Comparison of ENCODE assay signal across 9 mouse cellular contexts in the genomic region with DNA sequence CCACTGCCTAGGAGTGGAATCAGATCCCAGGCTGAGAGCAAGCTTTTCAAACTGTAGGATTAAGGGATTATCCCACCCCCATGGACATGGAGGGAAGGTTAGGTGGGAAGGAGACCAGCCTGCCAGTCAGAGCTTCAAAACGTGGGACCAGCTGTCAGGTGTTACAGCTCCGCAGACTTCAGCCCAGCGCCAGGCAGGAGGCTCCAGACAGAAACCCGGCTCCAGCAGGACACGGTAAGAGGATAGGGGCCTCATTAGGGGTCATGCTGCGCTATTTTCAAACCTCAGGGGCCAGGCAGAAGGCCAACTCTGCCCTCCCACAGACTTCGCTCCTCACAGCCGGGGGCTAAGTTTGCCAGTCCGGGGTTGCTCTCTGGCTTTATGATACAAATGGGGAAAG. TPM values are rescaled to one million over a fixed set of nuclear protein-coding genes. Genes with fewer than 3 reads are reported as not detected.
DNase-seq lines count a peak whose midpoint lies in the region; ATAC-seq lines count a peak whose summit lies in the region.
"Had no signal": no experiment of that assay in that cellular context is flagged by ENCODE, and none has a peak within 500 bp of the region (broad histone marks: within the 10 kb centered on the region; RNA-seq: fewer than 3 reads in every experiment).

No protein-coding gene starts in this region.

- no peak overlapping the region for H3K4me3 ChIP-seq in heart, embryonic 15.5 days
- no peak overlapping the region for H3K4me3 ChIP-seq in embryonic facial prominence, embryonic 12.5 days
- no peak overlapping the region for H3K4me3 ChIP-seq in hindbrain, embryonic 12.5 days
- H3K4me3 ChIP-seq in midbrain, embryonic 16.5 days (ENCODE audit: low read depth, low read length): no peak overlapping the region

- H3K9ac ChIP-seq in heart, embryonic 15.5 days: 0 out of 2 replicates have a peak overlapping the region, but pooled peaks have one; percentile 22
- no peak overlapping the region for H3K9ac ChIP-seq in embryonic facial prominence, embryonic 12.5 days
- no peak overlapping the region for H3K9ac ChIP-seq in hindbrain, embryonic 12.5 days
- H3K9ac ChIP-seq in midbrain, embryonic 16.5 days (ENCODE audit: low read depth, low read length): 0 out of 2 replicates have a peak overlapping the region, but pooled peaks have one; percentile 7

- ATAC-seq in heart, embryonic 15.5 days (replicated peaks; ENCODE audit: insufficient number of reproducible peaks, insufficient read depth, low FRiP score, low read depth): no peak; the same call in 1 of the 2 replicates
- ATAC-seq in embryonic facial prominence, embryonic 12.5 days (ENCODE audit: insufficient number of reproducible peaks, insufficient read depth, low FRiP score, low TSS enrichment): peak; percentile 24; the same call in 1 of the 2 replicates
- ATAC-seq in hindbrain, embryonic 12.5 days (ENCODE audit: low FRiP score): no peak
- no peak for ATAC-seq in midbrain, embryonic 16.5 days
- no peak for ATAC-seq in inflammation-experienced regulatory T-cells, adult 6 months

- peak overlapping the region; percentile 20 for H3K27ac ChIP-seq in heart, embryonic 15.5 days
- H3K27ac ChIP-seq in embryonic facial prominence, embryonic 12.5 days: no peak overlapping the region
- H3K27ac ChIP-seq in hindbrain, embryonic 12.5 days: peak overlapping the region; percentile 40; the same call in 1 of the 2 replicates
- H3K27ac ChIP-seq in midbrain, embryonic 16.5 days (ENCODE audit: low read length): no peak overlapping the region

- no peaks in the 10 kb centered on the region for H3K9me3 ChIP-seq in heart, embryonic 15.5 days (replicated peaks)
- no peaks in the 10 kb centered on the region for H3K9me3 ChIP-seq in embryonic facial prominence, embryonic 12.5 days
- H3K9me3 ChIP-seq in hindbrain, embryonic 12.5 days (replicated peaks): no peaks in the 10 kb centered on the region
- H3K9me3 ChIP-seq in midbrain, embryonic 16.5 days (replicated peaks; ENCODE audit: control insufficient read depth, low read length, poor library complexity, severe bottlenecking): no peaks in the 10 kb centered on the region

- no peaks in the 10 kb centered on the region for H3K36me3 ChIP-seq in heart, embryonic 15.5 days
- peaks cover 6% of the 10 kb centered on the region for H3K36me3 ChIP-seq in embryonic facial prominence, embryonic 12.5 days
- no peaks in the 10 kb centered on the region for H3K36me3 ChIP-seq in hindbrain, embryonic 12.5 days
- H3K36me3 ChIP-seq in midbrain, embryonic 16.5 days (ENCODE audit: control insufficient read depth, insufficient read depth, low read length): no peaks in the 10 kb centered on the region

- H3K4me2 ChIP-seq in heart, embryonic 15.5 days: peak overlapping the region; percentile 50
- no peak overlapping the region for H3K4me2 ChIP-seq in embryonic facial prominence, embryonic 12.5 days (replicated peaks)
- H3K4me2 ChIP-seq in hindbrain, embryonic 12.5 days (replicated peaks): no peak overlapping the region
- H3K4me2 ChIP-seq in midbrain, embryonic 16.5 days (ENCODE audit: low read length): no peak overlapping the region

- H3K27me3 ChIP-seq in heart, embryonic 15.5 days: peaks cover 11% of the 10 kb centered on the region; the same call in 1 of the 2 replicates
- H3K27me3 ChIP-seq in embryonic facial prominence, embryonic 12.5 days: 0 out of 2 replicates have a peak, but pooled peaks cover 4% of the 10 kb centered on the region
- H3K27me3 ChIP-seq in hindbrain, embryonic 12.5 days: no peaks in the 10 kb centered on the region
- no peaks in the 10 kb centered on the region for H3K27me3 ChIP-seq in midbrain, embryonic 16.5 days (ENCODE audit: control insufficient read depth, insufficient read depth, low read depth, low read length)

- DNase-seq in heart, postnatal 4 days: no peak
- DNase-seq in thymus, postnatal 0 days (ENCODE audit: low spot score): no peak
- DNase-seq: lung, postnatal 4 days; spleen, adult 18-20 months had no signal

- 13% methylated on average over 9 of the region's 9 CpGs for WGBS in heart, embryonic 15.5 days
- 6% methylated on average over 9 of the region's 9 CpGs for WGBS in embryonic facial prominence, embryonic 12.5 days
- 5% methylated on average over 9 of the region's 9 CpGs for WGBS in hindbrain, embryonic 12.5 days
- WGBS in midbrain, embryonic 16.5 days: 10% methylated on average over 9 of the region's 9 CpGs

- peaks cover 31% of the 10 kb centered on the region for H3K4me1 ChIP-seq in heart, embryonic 15.5 days (replicated peaks)
- H3K4me1 ChIP-seq in embryonic facial prominence, embryonic 12.5 days: peaks cover 41% of the 10 kb centered on the region
- H3K4me1 ChIP-seq in hindbrain, embryonic 12.5 days: peaks cover 66% of the 10 kb centered on the region
- H3K4me1 ChIP-seq in midbrain, embryonic 16.5 days (ENCODE audit: control insufficient read depth, insufficient read depth, low read length): peaks cover 41% of the 10 kb centered on the region

RNA-seq across cellular contexts. Expression of a gene that starts 16.0 kb away (rescaled TPM):
- 8.8 and 12.7 TPM in 2 replicates for polyA plus RNA-seq in heart, embryonic 15.5 days (2015; fragmentation: Nextera tagmentation; extraction: Ambion mirVana)
- 1 to 10 TPM; 8.2 to 8.6 TPM for total RNA-seq in heart, postnatal 4 days (2021)
- polyA plus RNA-seq in embryonic facial prominence, embryonic 12.5 days (2016; fragmentation: Nextera tagmentation; extraction: Ambion mirVana): 34.6 and 36.2 TPM in 2 replicates
- polyA plus RNA-seq in hindbrain, embryonic 12.5 days (2016; fragmentation: Nextera tagmentation; extraction: Ambion mirVana): 78.6 and 86.0 TPM in 2 replicates
- 57.5 and 59.1 TPM in 2 replicates for polyA plus RNA-seq in midbrain, embryonic 16.5 days (2015; fragmentation: Nextera tagmentation; extraction: Ambion mirVana)
- 30.3 and 31.0 TPM in 2 replicates for polyA plus RNA-seq in thymus, postnatal 0 days (2015; fragmentation: Nextera tagmentation; extraction: Ambion mirVana)
- 10 to 100 TPM; 16.4 to 27.4 (median 18.3) TPM for polyA plus RNA-seq in inflammation-experienced regulatory T-cells, adult 6 months (2017; shearing (Covaris generic))

RNA-seq across cellular contexts. Expression of a gene that starts 32.3 kb away (rescaled TPM):
- polyA plus RNA-seq in heart, embryonic 15.5 days (2015; fragmentation: Nextera tagmentation; extraction: Ambion mirVana): 0.40 and 0.87 TPM in 2 replicates
- 1 to 10 TPM; 1.4 to 1.5 TPM for total RNA-seq in heart, postnatal 4 days (2021)
- polyA plus RNA-seq in embryonic facial prominence, embryonic 12.5 days (2016; fragmentation: Nextera tagmentation; extraction: Ambion mirVana): 1.2 TPM in 2 replicates
- 1.5 TPM in 2 replicates for polyA plus RNA-seq in hindbrain, embryonic 12.5 days (2016; fragmentation: Nextera tagmentation; extraction: Ambion mirVana)
- 1.0 and 1.4 TPM in 2 replicates for polyA plus RNA-seq in midbrain, embryonic 16.5 days (2015; fragmentation: Nextera tagmentation; extraction: Ambion mirVana)
- 1.5 and 1.6 TPM in 2 replicates for polyA plus RNA-seq in thymus, postnatal 0 days (2015; fragmentation: Nextera tagmentation; extraction: Ambion mirVana)
- polyA plus RNA-seq in inflammation-experienced regulatory T-cells, adult 6 months (2017; shearing (Covaris generic)): 10 to 100 TPM in 1 of 3 experiments, 1 to 10 TPM in 2; 5.3 to 16.5 (median 8.9) TPM

RNA-seq across cellular contexts. Expression of a gene that starts 53.0 kb away (rescaled TPM):
- 0.30 and 1.3 TPM in 2 replicates for polyA plus RNA-seq in heart, embryonic 15.5 days (2015; fragmentation: Nextera tagmentation; extraction: Ambion mirVana)
- total RNA-seq in heart, postnatal 4 days (2021): under 1 TPM; 0.14 to 0.18 TPM
- polyA plus RNA-seq in embryonic facial prominence, embryonic 12.5 days (2016; fragmentation: Nextera tagmentation; extraction: Ambion mirVana): 0.28 and 0.31 TPM in 2 replicates
- polyA plus RNA-seq in hindbrain, embryonic 12.5 days (2016; fragmentation: Nextera tagmentation; extraction: Ambion mirVana): 0.14 and 0.20 TPM in 2 replicates
- polyA plus RNA-seq in midbrain, embryonic 16.5 days (2015; fragmentation: Nextera tagmentation; extraction: Ambion mirVana): 0.14 and 0.30 TPM in 2 replicates
- polyA plus RNA-seq in thymus, postnatal 0 days (2015; fragmentation: Nextera tagmentation; extraction: Ambion mirVana): 1.5 and 1.9 TPM in 2 replicates
- polyA plus RNA-seq in inflammation-experienced regulatory T-cells, adult 6 months (2017; shearing (Covaris generic)): not detected

Comparison
In these comparisons a context has a peak if more than half of its experiments do, and no peak if none do; other contexts are left out.
1. H3K27ac ChIP-seq: peak in heart, embryonic 15.5 days (single experiment) and hindbrain, embryonic 12.5 days (single experiment); none in embryonic facial prominence, embryonic 12.5 days (single experiment) and midbrain, embryonic 16.5 days (single experiment).
2. H3K9ac ChIP-seq: peak in heart, embryonic 15.5 days (single experiment) and midbrain, embryonic 16.5 days (single experiment); none in embryonic facial prominence, embryonic 12.5 days (single experiment) and hindbrain, embryonic 12.5 days (single experiment).